Mouse (Mus musculus) neutrophil, adult 59 days (primary cell): ENCODE data around the gene Xpot. TPM values are rescaled to one million over a fixed set of nuclear protein-coding genes. Genes with fewer than 3 reads are reported as not detected.

ENCODE experiments used
- total RNA-seq, 2 experiments: library from RNA; stranded (reverse); gene quantifications; 1 replicate in 1 of 2; 2 replicates in 1 of 2; pipeline ENCODE4 v1.2.4; 2023

The Xpot gene
- total RNA-seq: 10 to 100 TPM; 21.4 to 26.5 TPM

GRCm38 (mm10) chr10:121626186-121626882 is at the start of gene Xpot:
TSS of gene Xpot (minus strand) at chr10:121626332.

GRCm38 (mm10) chr10:121641272-121642053 is 15.3 kb upstream of the Xpot start, which contains the start of gene D930020B18Rik:
TSS of gene D930020B18Rik (plus strand) at chr10:121641588.

GRCm38 (mm10) chr10:121586675-121587370 is 39.3 kb downstream of the Xpot start, which contains the start of gene Tbk1:
TSS of gene Tbk1 (minus strand) at chr10:121586787.

Other genes starting within 250 kb of the Xpot start
- gene Rassf3, start 150.0 kb downstream of the Xpot start, total RNA-seq: 100 to 1,000 TPM; 174 to 183 TPM
- gene Tbk1, start 39.5 kb downstream of the Xpot start, total RNA-seq: 10 to 100 TPM; 51.4 to 57.5 TPM
- gene D930020B18Rik, start 15.3 kb upstream of the Xpot start, total RNA-seq: not detected
- 10 to 100 TPM; 11.0 to 11.1 TPM for gene BC048403, start 113.6 kb upstream of the Xpot start, total RNA-seq